Comparison of ENCODE assay signal across 8 mouse cellular contexts in genomic region chr2:30171371-30171996, GRCm38 (mm10). TPM values are rescaled to one million over a fixed set of nuclear protein-coding genes. Genes with fewer than 3 reads are reported as not detected.
DNase-seq lines count a peak whose midpoint lies in the region; ATAC-seq and TF ChIP-seq lines count a peak whose summit lies in the region.

Gene Endog, plus strand, starts transcription at chr2:30171493.

- DNase-seq in ZHBTc4 (ENCODE audit: low read depth, low spot score): peak; percentile 89
- peak; percentile 82 to 90 for DNase-seq in gastrocnemius, adult 8-10 months (ENCODE audit: low spot score in 2 of 2)
- DNase-seq in hindbrain, postnatal 0 days (ENCODE audit: low spot score): peak; percentile 94
- peak; percentile 88 to 89 for DNase-seq in left cerebral cortex, adult 2 months (ENCODE audit: extremely low spot score in 1 of 2, low spot score in 2 of 2)
- DNase-seq in retina, postnatal 7 days (ENCODE audit: low read depth, low spot score): peak; percentile 70
- DNase-seq in urinary bladder, adult 18-20 months (ENCODE audit: low spot score in 2 of 2): peak; percentile 76 to 80

- 0 out of 2 replicates have a peak, but pooled peaks cover 9% of the 10 kb centered on the region for H3K4me1 ChIP-seq in hindbrain, postnatal 0 days (ENCODE audit: insufficient read depth, low read length)

- WGBS in hindbrain, postnatal 0 days: under 1% methylated on average over 63 of the region's 75 CpGs
- under 1% methylated on average over 72 of the region's 75 CpGs for WGBS in macrophage (ENCODE audit: missing documents)

- no peak for TF ChIP-seq CTCF in hindbrain, postnatal 0 days (IDR thresholded peaks at IDR 0.05; ENCODE audit: low read depth)
- no peak for TF ChIP-seq CTCF in left cerebral cortex, adult 2 months (IDR thresholded peaks at IDR 0.05)

- H3K4me3 ChIP-seq in hindbrain, postnatal 0 days (ENCODE audit: low read length): peak within 1 kb of the TSS; percentile 49
- peak within 1 kb of the TSS; percentile 60 for H3K4me3 ChIP-seq in left cerebral cortex, adult 2 months
- H3K4me3 ChIP-seq in macrophage (ENCODE audit: inconsistent target): peak within 1 kb of the TSS; percentile 25

- no peaks in the 10 kb centered on the region for H3K9me3 ChIP-seq in hindbrain, postnatal 0 days (ENCODE audit: low read length)

- ATAC-seq in common myeloid progenitor, adult 5-6 weeks (replicated peaks; ENCODE audit: low read depth, poor library complexity, severe bottlenecking): peak; percentile 92
- peak; percentile 96 for ATAC-seq in hindbrain, postnatal 0 days

- no peaks in the 10 kb centered on the region for H3K79me2 ChIP-seq in macrophage (ENCODE audit: inconsistent target)

- H3K9ac ChIP-seq in hindbrain, postnatal 0 days (replicated peaks; ENCODE audit: low read length): peak within 1 kb of the TSS; percentile 61

- H3K27ac ChIP-seq in hindbrain, postnatal 0 days: peak within 1 kb of the TSS; percentile 94
- H3K27ac ChIP-seq in left cerebral cortex, adult 2 months: peak within 1 kb of the TSS; percentile 98
- no peak within 1 kb of the TSS for H3K27ac ChIP-seq in macrophage

- H3K27me3 ChIP-seq in hindbrain, postnatal 0 days (ENCODE audit: insufficient read depth, low read length): no peaks in the 10 kb centered on the region

- peaks cover 22% of the 10 kb centered on the region for H3K36me3 ChIP-seq in hindbrain, postnatal 0 days (ENCODE audit: insufficient read depth, low read length)
- H3K36me3 ChIP-seq in macrophage (ENCODE audit: inconsistent target): peaks cover 31% of the 10 kb centered on the region; the same call in 1 of the 2 replicates

- intact Hi-C loops in left cerebral cortex, adult 2 months (cut with DNase I): loop anchor here (5.0 kb wide), 1 partner anchor 39 kb away; the partner anchor contains the start of gene Tbc1d13

- H3K4me2 ChIP-seq in hindbrain, postnatal 0 days (ENCODE audit: low read depth, low read length): peak within 1 kb of the TSS; percentile 70

RNA-seq across cellular contexts. Expression of gene Endog, which starts in this region (rescaled TPM):
- 5.8 and 5.9 TPM in 2 replicates for total RNA-seq in common myeloid progenitor, adult 5-6 weeks (2017)
- 10 to 100 TPM; 50.3 to 59.4 (median 56.9) TPM for total RNA-seq in gastrocnemius, adult 8-10 months (2022)
- 63.7 and 64.1 TPM in 2 replicates for total RNA-seq in hindbrain, postnatal 0 days (2014; rRNA removed)
- 42.2 and 42.7 TPM in 2 replicates for polyA plus RNA-seq in hindbrain, postnatal 0 days (2015; fragmentation: Nextera tagmentation; extraction: Ambion mirVana)
- total RNA-seq in left cerebral cortex, adult 2 months (2021): 10 to 100 TPM; 20.9 to 21.4 TPM
- total RNA-seq in macrophage (2018; cell fraction: chromatin; rRNA removed): 1 to 10 TPM in 12 of 26 experiments, under 1 TPM in 4, not detected in 10; 0.71 to 4.0 (median 1.4) TPM
- 1 to 10 TPM; 3.0 to 7.5 (median 5.0) TPM for total RNA-seq in macrophage (2018; cell fraction: cytosol; rRNA removed)
- 1 to 10 TPM in 17 of 26 experiments, under 1 TPM in 7, not detected in 2; 0.60 to 5.1 (median 1.8) TPM for total RNA-seq in macrophage (2018; cell fraction: nucleus; rRNA removed)
- 1.2 to 5.8 TPM (median 3.8 TPM) in 3 replicates for polyA plus RNA-seq in macrophage (2018)
